Mouse (Mus musculus) liver, postnatal 0 days (tissue): ENCODE measurements at regions not wholly inside any gene's neighbourhood (a gene's known extent, or its start where the extent isn't known, plus 50 kb on each side); places are given as distances from the start of the nearest gene placed in this dataset.

ENCODE experiments used
- CTCF ChIP-seq: sonication (generic); IDR thresholded peaks from 2 replicates; pipeline ENCODE4 v1.5.1; 2016; ENCODE audit warnings: antibody characterized with exemption, low read depth
- EP300 ChIP-seq: IDR thresholded peaks from 2 replicates; pipeline ENCODE4 v1.6.1; 2016; ENCODE audit warnings: antibody characterized with exemption, low read depth, mild to moderate bottlenecking

GRCm38 (mm10) chr14:18506168-18506567 is 174.5 kb upstream of the Ube2e1 start:
- TF ChIP-seq EP300 (no peak), CTCF (peak; percentile 52)
